Mouse (Mus musculus) embryonic facial prominence, embryonic 14.5 days (tissue): Measurements from ENCODE around the gene Akap4. TPM values are rescaled to one million over a fixed set of nuclear protein-coding genes. Genes with fewer than 3 reads are reported as not detected.

ENCODE experiments used
- ATAC-seq: fragments of 200-750 bp; cut with Nextera tagmentation; 2 replicates; pipeline ENCODE4 v1.8.0; 2017; ENCODE audit warnings: low read depth, moderate number of reproducible peaks, moderate TSS enrichment
- DNase-seq: peaks from one replicate; pipeline ENCODE4 v3.0.0-alpha.2; 2015; ENCODE audit warnings: low spot score
- H3K27ac ChIP-seq: fragments of 300-500 bp; sonication (generic); replicated peaks from 2 replicates; pipeline ENCODE4 v1.5.1; 2014; ENCODE audit warnings: low read depth, mild to moderate bottlenecking, low read length, moderate library complexity
- H3K27me3 ChIP-seq: fragments of 300-500 bp; sonication (generic); replicated peaks from 2 replicates; pipeline ENCODE4 v1.6.1; 2014; ENCODE audit warnings: low read length; ENCODE audit not compliant: control insufficient read depth, insufficient read depth
- H3K36me3 ChIP-seq: fragments of 300-500 bp; sonication (generic); 2 replicates; pipeline ENCODE4 v1.6.1; 2014; ENCODE audit warnings: low read length, mixed read lengths; ENCODE audit not compliant: control insufficient read depth, insufficient read depth
- H3K4me1 ChIP-seq: fragments of 300-500 bp; sonication (generic); 2 replicates; pipeline ENCODE4 v1.6.1; 2014; ENCODE audit warnings: antibody characterized with exemption, low read length; ENCODE audit not compliant: control insufficient read depth, insufficient read depth
- H3K4me2 ChIP-seq: fragments of 300-500 bp; sonication (generic); 2 replicates; pipeline ENCODE4 v1.6.1; 2014; ENCODE audit warnings: low read depth, mild to moderate bottlenecking, low read length, moderate library complexity, mixed read lengths
- H3K4me3 ChIP-seq: fragments of 300-500 bp; sonication (generic); 2 replicates; pipeline ENCODE4 v1.5.1; 2014; ENCODE audit warnings: low read depth, mild to moderate bottlenecking, low read length
- H3K9ac ChIP-seq: fragments of 300-500 bp; sonication (generic); 2 replicates; pipeline ENCODE4 v1.6.1; 2014; ENCODE audit warnings: low read depth, mild to moderate bottlenecking, low read length, moderate library complexity, mixed read lengths
- H3K9me3 ChIP-seq: fragments of 300-500 bp; sonication (generic); 2 replicates; pipeline ENCODE4 v1.6.1; 2016; ENCODE audit warnings: low read length; ENCODE audit not compliant: control insufficient read depth
- WGBS: fragments of 180-500 bp; shearing (Covaris S2); extraction: QIAGEN DNeasy Blood & Tissue Kit; methylation state at CpG from one replicate; pipeline ENCODE4 v1.1.7; 2014; 5-methylcytosine and 5-hydroxymethylcytosine counted together
- polyA plus RNA-seq: library from polyadenylated mRNA; unstranded; fragments of >200 nt; fragmentation: Nextera tagmentation; extraction: Ambion mirVana; gene quantifications from 2 replicates; pipeline ENCODE4 v1.2.1, GENCODE M21; 2014

Akap4 gene
- polyA plus RNA-seq, 1 experiment from 2014 or later: not detected

GRCm38 (mm10) chrX:7102280-7102679 is 35.0 kb downstream of the Akap4 start:
- Histone ChIP-seq H3K36me3 (no peaks in the 10 kb centered on the region), H3K4me2 (no peak overlapping the region), H3K9ac (no peak overlapping the region), H3K4me3 (no peak overlapping the region), H3K4me1 (no peaks in the 10 kb centered on the region), H3K27me3 (no peaks in the 10 kb centered on the region), H3K9me3 (no peaks in the 10 kb centered on the region), H3K27ac (no peak overlapping the region)
- ATAC-seq (no peak), DNase-seq (no peak)

- no peaks in the 10 kb centered on the region for H3K27me3 ChIP-seq
- H3K4me3 ChIP-seq: no peak overlapping the region
- no peaks in the 10 kb centered on the region for H3K4me1 ChIP-seq
- H3K4me2 ChIP-seq: no peak overlapping the region
- no peaks in the 10 kb centered on the region for H3K9me3 ChIP-seq
- WGBS: 77% methylated on average over 3 of the region's 3 CpGs
- no peak for DNase-seq
- no peak overlapping the region for H3K9ac ChIP-seq
- no peaks in the 10 kb centered on the region for H3K36me3 ChIP-seq
- no peak overlapping the region for H3K27ac ChIP-seq
- no peak for ATAC-seq
Observed at GRCm38 (mm10) chrX:7114885-7115284, 47.6 kb downstream of the Akap4 start.

GRCm38 (mm10) chrX:7121618-7122280 is 54.4 kb downstream of the Akap4 start:
- DNase-seq: peak; percentile 46

More at GRCm38 (mm10) chrX:7121618-7122280, 54.4 kb downstream of the Akap4 start:
- WGBS: 53% methylated on average over 4 of the region's 4 CpGs
- no peaks in the 10 kb centered on the region for H3K36me3 ChIP-seq
- ATAC-seq: peak; percentile 83
- H3K9me3 ChIP-seq: no peaks in the 10 kb centered on the region
- no peak overlapping the region for H3K4me2 ChIP-seq
- H3K4me1 ChIP-seq: no peaks in the 10 kb centered on the region
- no peaks in the 10 kb centered on the region for H3K27me3 ChIP-seq
- H3K9ac ChIP-seq: no peak overlapping the region
- H3K27ac ChIP-seq: no peak overlapping the region
- no peak overlapping the region for H3K4me3 ChIP-seq

Other genes with a start within 250 kb of the Akap4 start
- gene Ccnb3, start 25.9 kb upstream of the Akap4 start, polyA plus RNA-seq: 0.15 and 0.17 TPM in 2 replicates